Comparison of ENCODE assay signal across 19 mouse cellular contexts in the genomic region with DNA sequence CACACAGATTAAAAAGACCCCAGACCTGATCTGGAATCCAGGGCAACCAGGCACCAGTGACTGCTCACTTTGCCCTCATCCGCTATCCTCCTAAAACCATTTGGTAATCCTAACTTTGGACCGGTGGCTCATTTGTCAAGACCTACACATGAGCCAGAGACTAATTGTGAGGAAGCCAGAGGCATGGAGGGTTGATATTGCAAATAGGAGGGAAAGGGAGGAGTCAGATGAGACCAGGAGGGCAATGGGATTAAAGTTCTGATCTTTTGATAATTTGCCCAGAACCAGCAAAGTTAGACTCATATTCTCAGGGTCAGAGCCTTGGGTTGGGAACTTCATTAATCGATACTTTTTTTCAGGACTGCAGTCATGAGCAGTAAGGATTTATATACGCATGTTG.
"Had no signal": no experiment of that assay in that cellular context is flagged by ENCODE, and none has a peak within 500 bp of the region (broad histone marks: within the 10 kb centered on the region; RNA-seq: fewer than 3 reads in every experiment).

No protein-coding gene starts in this region.

- ATAC-seq: intestine, embryonic 15.5 days; liver, postnatal 0 days; midbrain, embryonic 13.5 days; midbrain, embryonic 16.5 days had no signal

- H3K36me3 ChIP-seq: intestine, embryonic 15.5 days; midbrain, embryonic 13.5 days; neural tube, embryonic 13.5 days; stomach, embryonic 15.5 days had no signal

- H3K27me3 ChIP-seq: intestine, embryonic 15.5 days; limb, embryonic 13.5 days; midbrain, embryonic 13.5 days; neural tube, embryonic 13.5 days; stomach, embryonic 15.5 days had no signal

- DNase-seq: kidney, adult 18-20 months; kidney, adult 9 months; kidney, postnatal 14 days; kidney, postnatal 4 days; liver, postnatal 0 days; retina, postnatal 1 day; thymus, postnatal 25 days had no signal

- H3K27ac ChIP-seq: intestine, embryonic 15.5 days; limb, embryonic 10.5 days; limb, embryonic 13.5 days; liver, embryonic 14.5 days; midbrain, embryonic 10.5 days; midbrain, embryonic 13.5 days; neural tube, embryonic 13.5 days had no signal

- H3K4me3 ChIP-seq: intestine, embryonic 15.5 days; limb, embryonic 10.5 days; limb, embryonic 13.5 days; megakaryocyte, embryonic 14.5 days; midbrain, embryonic 10.5 days; midbrain, embryonic 13.5 days; myocyte; neural tube, embryonic 13.5 days; stomach, embryonic 15.5 days had no signal

- H3K4me2 ChIP-seq: intestine, embryonic 15.5 days; limb, embryonic 13.5 days; liver, embryonic 11.5 days; midbrain, embryonic 13.5 days; neural tube, embryonic 13.5 days; stomach, embryonic 15.5 days had no signal

- H3K4me1 ChIP-seq: intestine, embryonic 15.5 days; stomach, embryonic 15.5 days had no signal

- H3K9ac ChIP-seq: intestine, embryonic 15.5 days; limb, embryonic 13.5 days; liver, embryonic 14.5 days; liver, postnatal 0 days; midbrain, embryonic 13.5 days; neural tube, embryonic 13.5 days; stomach, embryonic 15.5 days had no signal

- H3K9me3 ChIP-seq: intestine, embryonic 15.5 days; limb, embryonic 10.5 days; limb, embryonic 13.5 days; megakaryocyte, embryonic 14.5 days; midbrain, embryonic 10.5 days; midbrain, embryonic 13.5 days; neural tube, embryonic 13.5 days; stomach, embryonic 15.5 days had no signal
